Mouse (Mus musculus): ENCODE measurements around the gene Nfatc2. TPM values are rescaled to one million over a fixed set of nuclear protein-coding genes. Genes with fewer than 3 reads are reported as not detected.

The Nfatc2 gene
- polyA plus RNA-seq, 1 experiment from 2014 or later, result 0.25 TPM

DNA sequence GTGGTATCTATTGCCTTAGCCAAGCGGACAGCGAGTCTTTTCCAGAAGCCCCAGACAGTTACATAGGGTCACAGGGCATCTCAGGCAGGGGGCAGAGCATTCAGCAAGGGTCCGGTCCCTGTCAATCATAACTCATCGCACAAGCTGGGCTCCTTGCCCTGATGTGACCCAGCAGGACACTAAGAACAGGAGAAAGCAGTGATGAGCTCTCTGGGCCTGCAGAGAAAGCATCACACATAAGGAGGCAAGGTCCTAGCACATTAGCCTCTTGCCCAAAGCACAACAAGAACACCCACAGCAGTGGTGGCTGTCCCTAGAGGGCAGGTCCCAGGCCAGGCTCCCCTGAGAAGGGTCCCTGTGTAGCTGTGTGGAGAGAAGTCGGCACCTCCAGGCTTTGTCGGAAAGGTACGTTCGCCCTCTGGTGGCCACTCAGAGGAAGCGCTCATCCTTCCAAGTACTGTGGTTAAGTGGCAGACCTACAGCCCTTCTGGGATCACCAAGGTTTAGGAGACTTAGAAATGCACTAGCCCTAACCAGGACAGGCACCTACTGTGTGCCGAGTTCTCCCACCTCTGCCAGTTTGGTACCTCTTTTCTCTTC lies 156.1 kb downstream of the Nfatc2 start:
- Histone ChIP-seq H3K4me2 (replicated peaks; ENCODE audit: low read depth, low read length) (no peak overlapping the region), H3K27ac (ENCODE audit: low read depth, low read length) (no peak overlapping the region), H3K9me3 (ENCODE audit: control insufficient read depth, low read length) (no peaks in the 10 kb centered on the region), H3K27me3 (ENCODE audit: control insufficient read depth, insufficient read depth, low read length) (0 out of 2 replicates have a peak, but pooled peaks cover 2% of the 10 kb centered on the region), H3K4me3 (ENCODE audit: low read depth, low read length) (no peak overlapping the region), H3K4me1 (replicated peaks; ENCODE audit: control insufficient read depth, insufficient read depth, low read length) (no peaks in the 10 kb centered on the region; the same call in none of the 2 replicates), H3K36me3 (ENCODE audit: control insufficient read depth, insufficient read depth, low read length) (no peaks in the 10 kb centered on the region), H3K9ac (ENCODE audit: low read depth, low read length) (no peak overlapping the region)
- ATAC-seq (ENCODE audit: low FRiP score) (peak; percentile 67), DNase-seq (ENCODE audit: low spot score) (peak; percentile 82)
- WGBS, result 33% methylated on average over 10 of the region's 10 CpGs

DNA sequence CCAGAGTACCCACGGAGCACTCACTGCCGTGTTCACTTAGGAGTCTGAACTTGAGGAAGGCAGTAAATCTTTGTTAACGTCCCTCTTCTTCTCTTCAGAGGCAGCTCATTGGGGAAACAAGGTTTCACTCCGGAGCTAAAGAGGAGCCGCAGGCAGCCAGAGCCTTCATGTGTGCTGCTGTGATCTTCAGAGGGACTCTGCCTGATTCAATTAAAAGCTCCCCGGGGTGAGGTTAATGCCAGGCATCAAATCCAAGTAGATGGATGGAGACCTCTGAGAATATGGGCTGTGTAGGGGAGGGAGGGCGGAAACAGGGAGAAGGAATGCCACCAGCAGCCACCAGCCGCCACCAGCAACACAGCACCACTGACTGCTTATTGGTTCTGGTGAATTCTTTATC lies 157.3 kb downstream of the Nfatc2 start:
- WGBS, result 30% methylated on average over 8 of the region's 8 CpGs
- H3K4me3 ChIP-seq (ENCODE audit: low read depth, low read length), result no peak overlapping the region

DNA sequence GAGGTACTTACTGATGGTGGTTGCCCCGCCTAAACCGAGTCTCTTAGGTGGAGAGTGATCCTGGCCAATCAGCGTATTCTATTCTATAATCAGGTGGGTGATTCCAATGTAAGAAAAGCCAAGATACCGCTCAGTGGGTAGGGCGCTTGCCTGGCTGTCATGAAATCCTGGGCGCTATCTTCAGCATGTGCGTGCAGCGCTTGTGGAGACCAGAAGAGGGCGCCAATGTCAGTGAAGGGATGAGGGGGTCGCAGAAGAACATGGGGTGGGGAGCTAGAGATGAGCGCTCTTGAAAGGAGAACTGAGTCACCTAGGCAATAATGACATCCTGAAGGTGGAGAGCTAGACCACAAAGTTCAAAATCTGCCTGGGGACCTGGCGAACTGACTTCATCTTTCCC lies 160.0 kb downstream of the Nfatc2 start:
- no peak overlapping the region for H3K27ac ChIP-seq (ENCODE audit: low read depth, low read length)
- WGBS, result 93% methylated on average over 12 of the region's 12 CpGs
- no peaks in the 10 kb centered on the region for H3K36me3 ChIP-seq (ENCODE audit: control insufficient read depth, insufficient read depth, low read length)
- DNase-seq (ENCODE audit: low spot score), result no peak
- ATAC-seq (ENCODE audit: low FRiP score), result no peak
- 0 out of 2 replicates have a peak, but pooled peaks cover 2% of the 10 kb centered on the region for H3K27me3 ChIP-seq (ENCODE audit: control insufficient read depth, insufficient read depth, low read length)
- peaks cover 3% of the 10 kb centered on the region; the same call in 1 of the 2 replicates for H3K4me1 ChIP-seq (replicated peaks; ENCODE audit: control insufficient read depth, insufficient read depth, low read length)
- no peak overlapping the region for H3K4me3 ChIP-seq (ENCODE audit: low read depth, low read length)
- no peaks in the 10 kb centered on the region for H3K9me3 ChIP-seq (ENCODE audit: control insufficient read depth, low read length)
- no peak overlapping the region for H3K9ac ChIP-seq (ENCODE audit: low read depth, low read length)
- H3K4me2 ChIP-seq (replicated peaks; ENCODE audit: low read depth, low read length), result no peak overlapping the region

More for the DNA sequence above, 157.3 kb downstream of the Nfatc2 start:
- Histone ChIP-seq H3K4me2 (replicated peaks; ENCODE audit: low read depth, low read length) (no peak overlapping the region), H3K27ac (ENCODE audit: low read depth, low read length) (no peak overlapping the region), H3K4me1 (replicated peaks; ENCODE audit: control insufficient read depth, insufficient read depth, low read length) (no peaks in the 10 kb centered on the region; the same call in none of the 2 replicates), H3K9ac (ENCODE audit: low read depth, low read length) (no peak overlapping the region), H3K36me3 (ENCODE audit: control insufficient read depth, insufficient read depth, low read length) (no peaks in the 10 kb centered on the region), H3K27me3 (ENCODE audit: control insufficient read depth, insufficient read depth, low read length) (0 out of 2 replicates have a peak, but pooled peaks cover 2% of the 10 kb centered on the region), H3K9me3 (ENCODE audit: control insufficient read depth, low read length) (no peaks in the 10 kb centered on the region)
- no peak for ATAC-seq (ENCODE audit: low FRiP score)
- no peak for DNase-seq (ENCODE audit: low spot score)

DNA sequence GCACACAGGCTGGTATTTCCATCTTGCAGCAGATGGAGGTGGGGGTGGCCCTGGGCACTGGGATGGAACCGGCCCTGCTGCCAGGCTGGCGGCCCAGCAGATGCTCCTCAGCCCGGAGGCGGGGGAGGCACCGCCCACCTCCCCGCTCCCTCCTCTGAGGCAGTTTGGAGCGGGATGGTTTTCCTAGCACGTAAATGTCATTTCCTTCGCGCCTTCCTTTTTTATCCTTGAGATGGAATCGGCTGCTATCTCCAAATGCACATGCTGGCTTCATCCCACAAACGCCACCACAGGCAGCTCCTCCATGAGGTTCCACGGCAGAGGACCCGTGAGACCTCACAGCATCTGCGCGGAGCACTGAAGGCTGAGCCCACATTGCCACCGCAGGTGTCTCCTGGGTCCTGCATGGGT lies 160.5 kb downstream of the Nfatc2 start:
- H3K4me3 ChIP-seq (ENCODE audit: low read depth, low read length), result no peak overlapping the region
- ATAC-seq (ENCODE audit: low FRiP score) (no peak), DNase-seq (ENCODE audit: low spot score) (no peak)
- H3K27ac ChIP-seq (ENCODE audit: low read depth, low read length), result no peak overlapping the region
- peaks cover 3% of the 10 kb centered on the region; the same call in 1 of the 2 replicates for H3K4me1 ChIP-seq (replicated peaks; ENCODE audit: control insufficient read depth, insufficient read depth, low read length)
- no peak overlapping the region for H3K4me2 ChIP-seq (replicated peaks; ENCODE audit: low read depth, low read length)
- 92% methylated on average over 17 of the region's 17 CpGs for WGBS
- no peak overlapping the region for H3K9ac ChIP-seq (ENCODE audit: low read depth, low read length)
- H3K27me3 ChIP-seq (ENCODE audit: control insufficient read depth, insufficient read depth, low read length), result 0 out of 2 replicates have a peak, but pooled peaks cover under 1% of the 10 kb centered on the region
- H3K9me3 ChIP-seq (ENCODE audit: control insufficient read depth, low read length), result no peaks in the 10 kb centered on the region
- H3K36me3 ChIP-seq (ENCODE audit: control insufficient read depth, insufficient read depth, low read length), result no peaks in the 10 kb centered on the region

DNA sequence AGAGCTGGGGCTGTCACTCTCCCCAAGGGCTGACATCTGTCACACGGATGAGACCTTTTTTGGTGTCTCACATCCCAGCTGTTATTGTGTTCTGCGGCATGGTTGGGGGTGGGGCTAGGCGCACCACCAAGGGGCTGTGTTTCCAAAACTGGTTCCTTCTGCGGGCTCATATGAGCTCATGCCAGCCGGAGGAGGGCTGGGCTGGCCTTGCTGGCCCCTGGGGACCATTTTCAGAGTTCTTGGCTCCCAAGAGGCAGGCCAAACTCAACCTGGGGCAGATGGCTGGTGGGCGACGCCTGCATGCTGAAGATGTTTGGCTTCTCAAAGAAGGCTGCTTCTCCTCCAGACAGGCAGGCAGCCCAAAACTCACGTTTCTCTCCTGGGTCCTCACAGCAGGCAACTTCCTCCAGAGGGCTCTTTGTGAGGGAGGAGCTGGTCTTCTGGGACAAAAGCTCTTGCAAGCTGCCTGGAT lies 162.4 kb downstream of the Nfatc2 start:
- Histone ChIP-seq H3K9me3 (ENCODE audit: control insufficient read depth, low read length) (no peaks in the 10 kb centered on the region), H3K27me3 (ENCODE audit: control insufficient read depth, insufficient read depth, low read length) (no peaks in the 10 kb centered on the region), H3K36me3 (ENCODE audit: control insufficient read depth, insufficient read depth, low read length) (no peaks in the 10 kb centered on the region), H3K27ac (ENCODE audit: low read depth, low read length) (no peak overlapping the region), H3K4me3 (ENCODE audit: low read depth, low read length) (no peak overlapping the region), H3K9ac (ENCODE audit: low read depth, low read length) (no peak overlapping the region), H3K4me2 (replicated peaks; ENCODE audit: low read depth, low read length) (no peak overlapping the region), H3K4me1 (replicated peaks; ENCODE audit: control insufficient read depth, insufficient read depth, low read length) (peaks cover 3% of the 10 kb centered on the region; the same call in 1 of the 2 replicates)
- DNase-seq (ENCODE audit: low spot score) (no peak), ATAC-seq (ENCODE audit: low FRiP score) (no peak)
- 41% methylated on average over 8 of the region's 8 CpGs for WGBS

DNA sequence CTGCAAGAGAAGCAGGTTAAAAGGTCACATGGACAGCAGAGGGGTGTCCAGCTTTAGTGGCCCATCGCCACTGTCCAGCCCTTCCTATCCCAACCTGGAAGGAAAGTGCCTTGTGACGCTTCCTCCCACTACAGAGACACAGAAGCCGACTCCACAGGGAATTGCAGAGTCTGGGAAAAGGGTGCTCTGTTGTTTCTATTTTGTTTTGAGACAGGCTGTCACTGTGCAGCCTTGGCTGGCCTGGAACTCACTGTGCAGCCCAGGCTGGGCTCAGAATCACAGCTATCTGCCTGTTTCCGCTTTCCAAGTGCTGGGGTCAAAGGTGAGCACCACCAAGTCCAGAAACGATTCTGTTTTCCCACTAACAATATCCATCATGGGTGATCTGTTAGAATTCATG lies 167.3 kb downstream of the Nfatc2 start:
- ATAC-seq (ENCODE audit: low FRiP score) (no peak), DNase-seq (ENCODE audit: low spot score) (no peak)
- no peak overlapping the region for H3K9ac ChIP-seq (ENCODE audit: low read depth, low read length)
- no peaks in the 10 kb centered on the region for H3K9me3 ChIP-seq (ENCODE audit: control insufficient read depth, low read length)
- WGBS, result 69% methylated on average over 5 of the region's 5 CpGs
- peaks cover 3% of the 10 kb centered on the region; the same call in 1 of the 2 replicates for H3K4me1 ChIP-seq (replicated peaks; ENCODE audit: control insufficient read depth, insufficient read depth, low read length)
- H3K36me3 ChIP-seq (ENCODE audit: control insufficient read depth, insufficient read depth, low read length), result no peaks in the 10 kb centered on the region
- no peak overlapping the region for H3K4me2 ChIP-seq (replicated peaks; ENCODE audit: low read depth, low read length)
- no peak overlapping the region for H3K27ac ChIP-seq (ENCODE audit: low read depth, low read length)
- no peak overlapping the region for H3K4me3 ChIP-seq (ENCODE audit: low read depth, low read length)
- no peaks in the 10 kb centered on the region for H3K27me3 ChIP-seq (ENCODE audit: control insufficient read depth, insufficient read depth, low read length)

GRCm38 (mm10) chr2:168433392-168433791 lies 168.1 kb downstream of the Nfatc2 start:
- 74% methylated on average over 5 of the region's 5 CpGs for WGBS
- H3K36me3 ChIP-seq (ENCODE audit: control insufficient read depth, insufficient read depth, low read length), result no peaks in the 10 kb centered on the region

GRCm38 (mm10) chr2:168432394-168432793 lies 169.1 kb downstream of the Nfatc2 start:
- no peaks in the 10 kb centered on the region for H3K36me3 ChIP-seq (ENCODE audit: control insufficient read depth, insufficient read depth, low read length)
- DNase-seq (ENCODE audit: low spot score), result no peak
- no peak overlapping the region for H3K27ac ChIP-seq (ENCODE audit: low read depth, low read length)
- H3K9ac ChIP-seq (ENCODE audit: low read depth, low read length), result no peak overlapping the region
- no peak overlapping the region for H3K4me2 ChIP-seq (replicated peaks; ENCODE audit: low read depth, low read length)
- no peaks in the 10 kb centered on the region for H3K9me3 ChIP-seq (ENCODE audit: control insufficient read depth, low read length)
- ATAC-seq (ENCODE audit: low FRiP score), result no peak
- no peaks in the 10 kb centered on the region for H3K4me1 ChIP-seq (replicated peaks; ENCODE audit: control insufficient read depth, insufficient read depth, low read length)
- H3K4me3 ChIP-seq (ENCODE audit: low read depth, low read length), result no peak overlapping the region
- WGBS, result 86% methylated on average over 7 of the region's 7 CpGs
- H3K27me3 ChIP-seq (ENCODE audit: control insufficient read depth, insufficient read depth, low read length), result no peaks in the 10 kb centered on the region

More at GRCm38 (mm10) chr2:168433392-168433791, 168.1 kb downstream of the Nfatc2 start:
- Histone ChIP-seq H3K4me2 (replicated peaks; ENCODE audit: low read depth, low read length) (no peak overlapping the region), H3K27me3 (ENCODE audit: control insufficient read depth, insufficient read depth, low read length) (no peaks in the 10 kb centered on the region), H3K4me3 (ENCODE audit: low read depth, low read length) (no peak overlapping the region), H3K9me3 (ENCODE audit: control insufficient read depth, low read length) (no peaks in the 10 kb centered on the region), H3K27ac (ENCODE audit: low read depth, low read length) (no peak overlapping the region), H3K4me1 (replicated peaks; ENCODE audit: control insufficient read depth, insufficient read depth, low read length) (no peaks in the 10 kb centered on the region; the same call in 1 of the 2 replicates), H3K9ac (ENCODE audit: low read depth, low read length) (no peak overlapping the region)
- no peak for DNase-seq (ENCODE audit: low spot score)
- ATAC-seq (ENCODE audit: low FRiP score), result no peak

DNA sequence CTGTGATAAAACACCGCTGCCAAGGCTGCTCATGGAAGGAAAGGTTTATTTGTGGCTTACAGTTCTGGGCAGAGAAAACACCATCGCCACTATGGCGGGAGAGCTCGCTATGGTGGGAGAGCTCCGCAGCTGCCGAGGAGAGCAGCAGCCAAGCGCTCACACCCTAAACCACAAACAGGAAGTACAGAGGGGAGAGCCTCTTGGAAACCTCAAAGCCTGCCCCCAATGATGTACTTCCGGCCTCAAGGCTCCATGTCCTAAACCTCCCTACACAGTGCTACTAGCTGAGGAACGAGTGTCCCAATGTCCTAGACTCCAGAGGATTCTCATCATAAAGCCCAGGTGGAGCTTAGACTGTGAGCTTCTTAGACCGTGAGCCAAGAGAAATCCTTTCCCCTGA lies 171.9 kb downstream of the Nfatc2 start:
- H3K4me1 ChIP-seq (replicated peaks; ENCODE audit: control insufficient read depth, insufficient read depth, low read length), result no peaks in the 10 kb centered on the region
- 96% methylated on average over 10 of the region's 10 CpGs for WGBS
- no peak overlapping the region for H3K4me3 ChIP-seq (ENCODE audit: low read depth, low read length)
- no peak for DNase-seq (ENCODE audit: low spot score)
- no peak overlapping the region for H3K27ac ChIP-seq (ENCODE audit: low read depth, low read length)
- no peak for ATAC-seq (ENCODE audit: low FRiP score)
- H3K27me3 ChIP-seq (ENCODE audit: control insufficient read depth, insufficient read depth, low read length), result no peaks in the 10 kb centered on the region
- H3K9ac ChIP-seq (ENCODE audit: low read depth, low read length), result no peak overlapping the region
- no peak overlapping the region for H3K4me2 ChIP-seq (replicated peaks; ENCODE audit: low read depth, low read length)
- H3K9me3 ChIP-seq (ENCODE audit: control insufficient read depth, low read length), result no peaks in the 10 kb centered on the region
- H3K36me3 ChIP-seq (ENCODE audit: control insufficient read depth, insufficient read depth, low read length), result no peaks in the 10 kb centered on the region
